Mouse (Mus musculus): ENCODE data around the gene Rfpl4b. TPM values are rescaled to one million over a fixed set of nuclear protein-coding genes. Genes with fewer than 3 reads are reported as not detected.
"Not testable (repeated sequence)": the region's sequence is repeated elsewhere in the genome, so short reads cannot be mapped to it uniquely, and the experiment has no call there.

Gene Rfpl4b
- polyA plus RNA-seq (2014; fragmentation: Nextera tagmentation; extraction: Ambion mirVana): not detected in 2 replicates

DNA sequence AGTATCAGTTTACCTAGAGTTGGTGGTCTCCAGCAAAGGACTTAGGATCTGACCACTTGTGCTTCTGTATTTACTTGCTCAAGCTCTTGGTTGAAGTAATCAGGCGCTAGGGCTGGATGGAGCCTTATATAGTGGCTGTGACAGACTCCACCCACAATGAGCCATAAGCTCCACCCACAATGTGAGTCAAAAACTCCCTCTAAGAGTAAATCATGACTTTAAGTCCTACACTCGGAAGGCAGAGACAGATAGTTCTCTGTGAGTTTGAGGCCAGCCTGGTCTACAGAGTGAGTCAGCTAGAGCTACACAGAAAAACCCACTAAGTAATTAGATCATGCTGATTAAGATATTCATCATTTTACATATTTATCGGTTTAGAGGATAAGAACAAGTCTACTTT is at the start of gene Rfpl4b:
Gene Rfpl4b (minus strand): TSS at position 101 of the 400 bp plus-strand sequence.
- 95% methylated on average over 3 of the region's 3 CpGs for WGBS
- no peak within 1 kb of the TSS for H3K4me3 ChIP-seq (replicated peaks; ENCODE audit: low read depth, low read length)
- no peaks in the 10 kb centered on the region for H3K36me3 ChIP-seq (ENCODE audit: control insufficient read depth, insufficient read depth, low read length)
- DNase-seq (no peak), ATAC-seq (ENCODE audit: low FRiP score, low TSS enrichment) (no peak)
- no peaks in the 10 kb centered on the region for H3K4me1 ChIP-seq (ENCODE audit: control insufficient read depth, insufficient read depth, low read length)
- no peak within 1 kb of the TSS for H3K4me2 ChIP-seq (ENCODE audit: low read length)
- H3K27me3 ChIP-seq (ENCODE audit: control insufficient read depth, insufficient read depth, low read length): no peaks in the 10 kb centered on the region
- H3K9ac ChIP-seq (replicated peaks; ENCODE audit: low read length): no peak within 1 kb of the TSS
- H3K27ac ChIP-seq (replicated peaks; ENCODE audit: low read depth, low read length): no peak within 1 kb of the TSS
- H3K9me3 ChIP-seq (ENCODE audit: control insufficient read depth, low read length): 0 out of 2 replicates have a peak, but pooled peaks cover 6% of the 10 kb centered on the region

DNA sequence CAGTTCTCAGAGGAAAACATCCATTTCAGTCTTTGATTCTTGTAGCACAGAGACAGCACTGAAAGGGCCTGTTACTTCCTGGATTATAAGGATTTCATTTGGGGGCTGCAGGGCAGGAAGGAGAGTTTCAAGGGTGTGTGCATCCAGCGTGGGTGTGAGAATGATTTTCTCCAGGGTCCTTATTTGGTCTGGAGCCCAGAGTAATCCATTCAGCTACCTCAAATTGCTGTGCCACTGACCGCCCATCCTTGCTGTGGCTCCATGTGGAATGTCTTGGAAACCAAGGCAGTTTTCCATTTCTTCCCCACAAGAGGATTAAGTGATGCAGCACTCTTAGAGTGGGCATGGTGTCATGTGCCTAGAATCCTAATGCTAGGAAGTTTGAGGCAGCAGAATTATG is 33.6 kb upstream of the Rfpl4b start:
- no peak for ATAC-seq (ENCODE audit: low FRiP score, low TSS enrichment)
- Histone ChIP-seq H3K36me3 (ENCODE audit: control insufficient read depth, insufficient read depth, low read length) (no peaks in the 10 kb centered on the region), H3K4me1 (ENCODE audit: control insufficient read depth, insufficient read depth, low read length) (no peaks in the 10 kb centered on the region), H3K9me3 (ENCODE audit: control insufficient read depth, low read length) (no peaks in the 10 kb centered on the region), H3K27ac (replicated peaks; ENCODE audit: low read depth, low read length) (no peak overlapping the region), H3K9ac (replicated peaks; ENCODE audit: low read length) (no peak overlapping the region), H3K27me3 (ENCODE audit: control insufficient read depth, insufficient read depth, low read length) (no peaks in the 10 kb centered on the region), H3K4me2 (ENCODE audit: low read length) (no peak overlapping the region), H3K4me3 (replicated peaks; ENCODE audit: low read depth, low read length) (no peak overlapping the region)
- WGBS: 71% methylated on average over 2 of the region's 2 CpGs
- DNase-seq: no peak

DNA sequence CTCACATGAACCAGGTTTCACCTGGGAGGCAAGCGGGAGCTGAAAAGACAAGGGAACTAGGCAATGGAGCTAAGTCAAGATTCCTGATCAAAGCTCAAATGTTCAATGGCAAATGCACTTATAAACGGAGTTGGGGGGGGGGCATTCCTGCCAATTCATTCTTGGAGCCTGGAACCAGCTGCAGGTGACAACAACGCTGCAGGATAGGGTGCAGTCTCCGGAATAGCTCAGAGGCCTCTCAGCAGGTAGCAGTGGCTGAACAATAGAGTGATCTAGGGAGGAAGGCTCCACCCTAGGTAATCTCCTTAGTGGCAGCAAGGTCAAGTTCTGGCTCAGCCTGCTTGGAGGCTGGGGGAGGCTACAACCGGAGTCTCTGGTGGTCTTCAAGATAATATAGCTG is 28.4 kb upstream of the Rfpl4b start:
- not testable (repeated sequence) for H3K27me3 ChIP-seq (ENCODE audit: control insufficient read depth, insufficient read depth, low read length); H3K9ac ChIP-seq (replicated peaks; ENCODE audit: low read length); DNase-seq; ATAC-seq (ENCODE audit: low FRiP score, low TSS enrichment); H3K4me1 ChIP-seq (ENCODE audit: control insufficient read depth, insufficient read depth, low read length); H3K4me2 ChIP-seq (ENCODE audit: low read length); H3K36me3 ChIP-seq (ENCODE audit: control insufficient read depth, insufficient read depth, low read length); H3K27ac ChIP-seq (replicated peaks; ENCODE audit: low read depth, low read length); H3K4me3 ChIP-seq (replicated peaks; ENCODE audit: low read depth, low read length); H3K9me3 ChIP-seq (ENCODE audit: control insufficient read depth, low read length)
- WGBS: 37% methylated on average over 5 of the region's 5 CpGs

DNA sequence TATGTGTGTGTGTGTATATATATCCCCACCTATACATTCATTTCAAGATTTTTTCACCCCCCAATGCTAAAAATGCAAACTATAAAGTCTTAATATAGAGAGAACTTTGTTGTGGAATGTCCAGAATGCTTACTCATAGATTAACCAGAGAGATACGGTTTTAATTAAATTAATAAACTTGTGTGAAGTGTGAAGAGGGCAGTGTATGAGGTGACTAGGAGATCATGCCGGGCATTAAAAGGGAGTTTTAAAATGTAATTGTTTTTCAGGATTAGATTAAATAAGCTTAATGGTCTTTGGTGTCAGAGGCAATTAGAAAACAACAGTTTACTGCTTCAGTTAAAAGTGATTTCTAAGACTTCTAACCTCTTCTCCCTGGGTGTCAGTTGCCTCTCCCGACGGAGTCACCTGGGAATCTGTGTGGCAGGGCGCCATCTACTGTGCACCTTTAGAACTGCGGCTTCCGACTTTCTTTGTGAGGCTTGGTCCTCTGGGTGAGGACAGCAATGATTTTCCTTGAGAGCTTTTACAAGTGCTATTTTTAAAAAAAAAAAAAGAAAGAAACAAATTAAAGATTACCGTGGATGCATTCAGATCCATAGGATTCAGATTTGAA is 27.4 kb upstream of the Rfpl4b start:
- 16% methylated on average over 8 of the region's 8 CpGs for WGBS
- Histone ChIP-seq H3K4me1 (ENCODE audit: control insufficient read depth, insufficient read depth, low read length) (no peaks in the 10 kb centered on the region), H3K9ac (replicated peaks; ENCODE audit: low read length) (no peak overlapping the region), H3K4me3 (replicated peaks; ENCODE audit: low read depth, low read length) (no peak overlapping the region), H3K27ac (replicated peaks; ENCODE audit: low read depth, low read length) (no peak overlapping the region), H3K4me2 (ENCODE audit: low read length) (no peak overlapping the region), H3K27me3 (ENCODE audit: control insufficient read depth, insufficient read depth, low read length) (no peaks in the 10 kb centered on the region), H3K9me3 (ENCODE audit: control insufficient read depth, low read length) (no peaks in the 10 kb centered on the region), H3K36me3 (ENCODE audit: control insufficient read depth, insufficient read depth, low read length) (no peaks in the 10 kb centered on the region)
- peak; percentile 89 for DNase-seq
- peak; percentile 55; the same call in 1 of the 2 replicates for ATAC-seq (ENCODE audit: low FRiP score, low TSS enrichment)

DNA sequence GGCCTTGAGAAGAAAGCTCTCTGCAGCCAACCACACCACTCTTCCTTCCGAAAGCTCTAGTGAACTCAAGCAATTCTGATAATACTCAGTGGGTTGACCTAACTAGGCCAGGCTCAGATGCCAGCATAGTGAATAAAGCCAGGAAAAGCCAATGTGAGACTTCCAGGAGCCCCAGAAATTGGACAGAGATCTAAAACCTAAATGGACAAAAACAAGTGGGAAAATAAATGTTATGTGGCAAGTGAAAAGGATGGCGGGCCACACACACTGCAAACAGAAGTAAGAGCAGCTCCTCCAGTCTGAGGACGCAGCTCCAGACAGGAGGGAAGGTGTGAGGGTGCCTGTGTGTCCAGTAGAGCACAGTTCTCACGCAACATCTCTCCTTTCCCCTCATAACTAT is 26.7 kb upstream of the Rfpl4b start:
- H3K4me3 ChIP-seq (replicated peaks; ENCODE audit: low read depth, low read length): no peak overlapping the region
- no peaks in the 10 kb centered on the region for H3K27me3 ChIP-seq (ENCODE audit: control insufficient read depth, insufficient read depth, low read length)
- no peak overlapping the region for H3K4me2 ChIP-seq (ENCODE audit: low read length)
- 92% methylated on average over 4 of the region's 4 CpGs for WGBS
- H3K4me1 ChIP-seq (ENCODE audit: control insufficient read depth, insufficient read depth, low read length): no peaks in the 10 kb centered on the region
- H3K9me3 ChIP-seq (ENCODE audit: control insufficient read depth, low read length): no peaks in the 10 kb centered on the region
- DNase-seq (no peak), ATAC-seq (ENCODE audit: low FRiP score, low TSS enrichment) (no peak)
- no peaks in the 10 kb centered on the region for H3K36me3 ChIP-seq (ENCODE audit: control insufficient read depth, insufficient read depth, low read length)
- no peak overlapping the region for H3K27ac ChIP-seq (replicated peaks; ENCODE audit: low read depth, low read length)
- no peak overlapping the region for H3K9ac ChIP-seq (replicated peaks; ENCODE audit: low read length)

DNA sequence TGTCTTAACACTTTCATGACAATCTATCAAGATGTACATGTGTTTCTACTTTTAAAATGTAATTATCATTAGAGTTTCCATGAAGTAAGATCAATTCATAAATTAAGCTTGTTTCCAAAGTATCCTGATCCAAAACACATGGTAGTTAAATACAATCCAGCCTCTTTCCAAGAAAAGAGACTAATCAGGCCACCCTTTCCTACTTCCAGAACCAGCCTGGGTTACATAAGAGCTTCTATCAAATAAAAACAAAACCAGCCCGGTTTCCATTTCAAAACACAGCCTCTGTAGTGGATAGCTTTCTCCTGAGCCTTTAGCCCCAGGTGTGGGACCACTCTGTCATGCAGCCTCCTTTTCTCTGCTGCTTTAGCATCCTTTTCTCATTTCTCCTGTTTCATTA is 2.2 kb upstream of the Rfpl4b start:
- Histone ChIP-seq H3K4me1 (ENCODE audit: control insufficient read depth, insufficient read depth, low read length) (no peaks in the 10 kb centered on the region), H3K4me3 (replicated peaks; ENCODE audit: low read depth, low read length) (no peak overlapping the region), H3K27ac (replicated peaks; ENCODE audit: low read depth, low read length) (no peak overlapping the region), H3K9ac (replicated peaks; ENCODE audit: low read length) (no peak overlapping the region), H3K36me3 (ENCODE audit: control insufficient read depth, insufficient read depth, low read length) (no peaks in the 10 kb centered on the region), H3K9me3 (ENCODE audit: control insufficient read depth, low read length) (0 out of 2 replicates have a peak, but pooled peaks cover 6% of the 10 kb centered on the region), H3K27me3 (ENCODE audit: control insufficient read depth, insufficient read depth, low read length) (no peaks in the 10 kb centered on the region), H3K4me2 (ENCODE audit: low read length) (no peak overlapping the region)
- no peak for DNase-seq
- no peak for ATAC-seq (ENCODE audit: low FRiP score, low TSS enrichment)
- 79% methylated on average over 1 of the region's 1 CpGs for WGBS

DNA sequence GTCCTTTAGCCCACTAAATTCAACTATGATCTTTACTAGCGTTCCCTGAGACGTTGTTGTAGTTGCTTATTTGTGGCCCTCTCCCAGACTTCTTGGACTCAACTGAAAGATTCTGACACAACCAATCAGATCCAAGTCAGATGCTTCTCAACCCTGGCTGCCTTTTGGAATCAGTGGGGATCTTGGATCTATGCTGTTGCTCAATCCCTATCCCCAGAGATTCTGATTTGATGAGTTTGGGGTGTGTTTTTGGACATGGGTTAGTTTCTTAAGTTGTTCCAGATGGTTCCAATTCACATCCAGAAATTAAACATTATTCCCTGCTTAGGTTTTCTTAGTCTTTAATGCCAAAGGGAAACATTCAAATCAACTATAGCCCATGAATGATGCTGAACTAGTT is 15.5 kb downstream of the Rfpl4b start:
- H3K9ac ChIP-seq (replicated peaks; ENCODE audit: low read length): no peak overlapping the region
- ATAC-seq (ENCODE audit: low FRiP score, low TSS enrichment): no peak
- H3K9me3 ChIP-seq (ENCODE audit: control insufficient read depth, low read length): no peaks in the 10 kb centered on the region
- no peaks in the 10 kb centered on the region for H3K27me3 ChIP-seq (ENCODE audit: control insufficient read depth, insufficient read depth, low read length)
- H3K4me3 ChIP-seq (replicated peaks; ENCODE audit: low read depth, low read length): no peak overlapping the region
- H3K4me1 ChIP-seq (ENCODE audit: control insufficient read depth, insufficient read depth, low read length): no peaks in the 10 kb centered on the region
- no peak for DNase-seq
- H3K36me3 ChIP-seq (ENCODE audit: control insufficient read depth, insufficient read depth, low read length): no peaks in the 10 kb centered on the region
- no peak overlapping the region for H3K27ac ChIP-seq (replicated peaks; ENCODE audit: low read depth, low read length)
- WGBS: 95% methylated on average over 2 of the region's 2 CpGs
- no peak overlapping the region for H3K4me2 ChIP-seq (ENCODE audit: low read length)

DNA sequence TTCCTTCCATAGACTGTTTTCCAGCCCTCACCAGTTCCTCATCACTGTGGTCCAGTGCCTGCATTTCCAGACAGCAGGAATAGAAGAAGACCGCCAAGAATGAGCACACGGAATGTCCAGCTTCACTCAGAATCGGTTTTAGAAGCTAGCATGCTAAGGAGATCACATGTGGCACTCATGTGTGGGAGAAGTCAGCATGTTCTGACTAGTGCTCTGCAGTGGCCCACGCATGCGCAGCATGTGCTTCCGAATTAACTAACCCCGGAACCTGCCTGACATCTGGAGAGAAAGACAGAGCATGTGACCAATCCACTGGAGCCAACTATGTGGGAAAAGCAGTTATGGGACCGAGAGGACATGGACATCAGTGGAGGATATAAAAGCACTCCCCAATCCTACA is 17.5 kb downstream of the Rfpl4b start:
- Histone ChIP-seq H3K4me2 (ENCODE audit: low read length) (no peak overlapping the region), H3K4me3 (replicated peaks; ENCODE audit: low read depth, low read length) (no peak overlapping the region), H3K4me1 (ENCODE audit: control insufficient read depth, insufficient read depth, low read length) (no peaks in the 10 kb centered on the region), H3K27ac (replicated peaks; ENCODE audit: low read depth, low read length) (no peak overlapping the region), H3K9ac (replicated peaks; ENCODE audit: low read length) (no peak overlapping the region), H3K27me3 (ENCODE audit: control insufficient read depth, insufficient read depth, low read length) (no peaks in the 10 kb centered on the region), H3K36me3 (ENCODE audit: control insufficient read depth, insufficient read depth, low read length) (no peaks in the 10 kb centered on the region), H3K9me3 (ENCODE audit: control insufficient read depth, low read length) (no peaks in the 10 kb centered on the region)
- 95% methylated on average over 8 of the region's 8 CpGs for WGBS
- DNase-seq (no peak), ATAC-seq (ENCODE audit: low FRiP score, low TSS enrichment) (no peak; the same call in 1 of the 2 replicates)

DNA sequence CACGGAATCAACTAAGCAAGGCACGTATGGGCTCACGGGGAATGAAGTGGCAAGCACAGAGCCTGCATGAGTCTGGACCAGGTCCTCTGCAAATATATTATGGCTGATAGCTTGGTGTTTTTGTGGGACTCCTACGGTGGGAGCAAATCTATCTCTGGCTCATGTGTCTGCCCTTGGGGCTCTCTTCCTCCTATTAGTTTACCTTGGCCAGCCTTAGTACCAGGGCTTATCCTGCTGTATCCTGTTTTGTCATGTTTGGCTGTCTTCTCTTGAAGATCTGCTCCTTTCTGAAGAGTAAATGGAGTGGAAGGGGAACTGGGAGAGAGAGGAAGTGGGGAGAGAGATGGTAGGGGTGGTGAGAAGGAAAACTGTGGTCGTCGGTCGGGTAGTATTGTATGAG is 18.3 kb downstream of the Rfpl4b start:
- H3K36me3 ChIP-seq (ENCODE audit: control insufficient read depth, insufficient read depth, low read length): no peaks in the 10 kb centered on the region
- ATAC-seq (ENCODE audit: low FRiP score, low TSS enrichment): no peak
- WGBS: 92% methylated on average over 7 of the region's 7 CpGs

More for the DNA sequence above, 18.3 kb downstream of the Rfpl4b start:
- no peak overlapping the region for H3K4me2 ChIP-seq (ENCODE audit: low read length)
- no peak overlapping the region for H3K9ac ChIP-seq (replicated peaks; ENCODE audit: low read length)
- H3K9me3 ChIP-seq (ENCODE audit: control insufficient read depth, low read length): no peaks in the 10 kb centered on the region
- no peak for DNase-seq
- H3K4me3 ChIP-seq (replicated peaks; ENCODE audit: low read depth, low read length): no peak overlapping the region
- H3K4me1 ChIP-seq (ENCODE audit: control insufficient read depth, insufficient read depth, low read length): no peaks in the 10 kb centered on the region
- H3K27ac ChIP-seq (replicated peaks; ENCODE audit: low read depth, low read length): no peak overlapping the region
- no peaks in the 10 kb centered on the region for H3K27me3 ChIP-seq (ENCODE audit: control insufficient read depth, insufficient read depth, low read length)
